Mouse (Mus musculus) cortical plate, adult 2 months (tissue): ENCODE results near the gene 4932438H23Rik.

Experiments
- CTCF ChIP-seq: fragments of 200-500 bp; IDR thresholded peaks from 2 replicates; pipeline ENCODE4 v1.5.1; 2011; ENCODE audit warnings: mild to moderate bottlenecking, control low read depth, low read length; ENCODE audit not compliant: insufficient read depth; ENCODE audit errors: extremely low read depth
- POLR2A ChIP-seq: fragments of 200-500 bp; IDR thresholded peaks from 2 replicates; pipeline ENCODE4 v1.6.1; 2011; ENCODE audit warnings: mild to moderate bottlenecking, low read length, control low read depth; ENCODE audit not compliant: insufficient read depth; ENCODE audit errors: extremely low read depth

DNA sequence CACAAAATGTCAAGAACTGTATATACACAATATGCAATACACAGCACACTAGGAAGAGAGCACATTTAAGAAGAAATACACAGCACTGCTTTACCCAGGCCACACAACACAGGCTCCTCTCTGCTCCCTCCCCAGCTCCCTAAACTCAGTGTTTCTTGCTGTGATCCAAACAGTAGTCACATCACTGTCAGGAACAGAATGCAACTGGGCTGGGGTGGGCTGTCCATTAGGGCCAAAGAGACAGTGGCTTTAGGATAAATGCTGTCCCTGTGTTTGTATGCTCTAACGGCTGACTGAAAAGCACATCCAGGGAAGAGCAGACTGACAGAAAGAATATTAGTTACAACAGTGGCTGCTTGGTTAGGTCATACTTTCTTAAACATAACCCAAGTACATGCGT lies 65.0 kb downstream of the 4932438H23Rik start:
- TF ChIP-seq CTCF (no peak), POLR2A (no peak)
